Mouse (Mus musculus) cerebellum, adult 11-12 months (tissue): ENCODE measurements around the gene Nudt1.

Experiments
- DNase-seq: peaks from one replicate; pipeline ENCODE4 v3.0.0; 2022

Gene Nudt1

DNA sequence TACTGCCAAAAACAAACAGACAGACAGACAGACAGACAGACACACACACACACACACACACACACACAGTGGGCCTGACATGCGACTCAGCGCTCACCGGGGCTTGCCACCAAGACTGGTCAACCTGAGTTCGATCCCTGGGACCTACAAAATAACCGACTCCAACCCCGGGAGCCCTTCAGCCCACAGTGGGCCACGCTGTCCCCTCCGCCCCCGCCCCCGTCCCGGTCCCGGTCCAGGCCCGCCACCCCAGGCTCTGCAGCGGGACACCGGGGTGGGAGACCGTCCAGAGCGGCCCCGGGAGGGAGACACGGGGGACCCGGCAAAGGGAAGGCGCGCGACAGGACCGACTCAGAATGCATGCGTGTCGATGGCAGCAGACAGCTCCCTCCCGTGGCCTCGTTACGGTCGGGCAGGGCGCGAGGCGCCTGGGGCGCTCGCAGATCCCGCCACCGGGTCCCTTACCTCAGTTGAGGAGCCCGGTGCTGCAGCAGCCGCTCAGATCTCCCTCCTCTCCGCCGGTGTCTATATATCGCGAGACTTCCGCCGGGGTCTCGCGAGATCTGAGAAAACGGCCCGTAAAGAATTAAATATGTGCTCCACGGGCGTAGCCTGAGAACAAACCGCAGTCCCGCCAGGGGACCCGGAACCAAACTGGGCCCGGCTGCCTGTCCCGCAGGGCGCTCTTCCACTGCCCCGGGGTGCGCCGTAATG, at the start of gene Nudt1, which contains the start of gene Mad1l1:
Nudt1 (plus strand) TSS at position 615 of the 714 bp plus-strand sequence.
Mad1l1 (minus strand) TSS at position 511 of the 714 bp plus-strand sequence.
- peak; percentile 91 for DNase-seq

DNA sequence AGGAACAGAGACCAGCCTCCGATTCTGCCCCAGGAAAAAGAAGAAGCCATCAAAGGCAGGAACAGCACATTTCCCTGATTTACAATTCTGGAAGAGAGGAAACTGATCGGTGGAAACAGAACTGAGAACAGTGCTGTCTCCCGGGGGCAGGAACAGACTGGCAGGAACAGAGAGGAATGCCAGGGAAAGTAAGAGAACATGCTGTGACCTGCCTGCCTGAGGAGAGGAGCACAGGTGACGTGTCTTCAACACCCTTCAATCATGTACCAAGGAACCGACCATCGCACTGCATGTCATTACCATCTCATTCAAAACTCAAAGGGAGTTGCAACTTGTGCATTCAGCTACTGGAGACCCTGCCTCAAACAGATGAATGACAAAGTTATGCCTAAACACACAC, 44.7 kb upstream of the Nudt1 start:
- DNase-seq, result no peak

DNA sequence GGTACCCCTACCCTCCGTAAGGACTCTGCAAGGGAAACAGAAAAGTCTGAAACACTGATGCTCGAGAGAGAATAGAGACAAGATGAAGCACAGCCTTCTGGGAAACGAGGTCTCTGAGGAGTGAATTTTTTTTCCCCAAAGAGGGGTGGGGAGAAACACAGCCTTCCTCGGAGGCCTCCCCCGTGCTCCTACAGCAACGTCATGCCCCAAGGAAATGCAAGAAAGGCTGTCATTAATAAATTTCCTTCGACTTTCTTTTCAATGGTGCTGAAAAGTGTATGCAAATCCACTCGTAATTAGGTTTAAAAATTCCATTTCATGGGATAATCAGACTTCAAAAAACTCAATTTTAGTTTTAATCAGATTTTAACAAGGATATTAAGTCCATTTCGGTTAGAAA, 41.3 kb upstream of the Nudt1 start:
- no peak for DNase-seq

DNA sequence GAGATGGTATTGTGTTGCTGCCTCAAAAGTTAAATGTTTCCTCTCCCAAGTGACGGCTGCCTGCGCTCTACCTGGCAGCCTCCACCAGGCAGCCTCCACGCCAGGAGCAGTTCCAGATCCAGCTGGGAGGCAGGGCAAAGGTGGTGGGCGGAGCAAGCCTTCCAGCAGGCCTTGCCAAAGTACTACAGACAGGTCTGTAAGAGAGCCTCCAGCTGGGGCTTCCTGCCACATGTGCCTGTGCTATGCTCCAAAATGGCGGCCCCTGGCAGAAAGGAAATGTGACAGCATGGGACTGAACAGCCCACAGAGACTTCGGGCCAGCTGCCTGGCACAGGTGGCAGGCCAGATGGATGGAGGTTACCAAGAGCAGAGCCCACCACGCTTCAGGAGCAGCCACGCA, 39.1 kb upstream of the Nudt1 start:
- DNase-seq, result peak; percentile 39

DNA sequence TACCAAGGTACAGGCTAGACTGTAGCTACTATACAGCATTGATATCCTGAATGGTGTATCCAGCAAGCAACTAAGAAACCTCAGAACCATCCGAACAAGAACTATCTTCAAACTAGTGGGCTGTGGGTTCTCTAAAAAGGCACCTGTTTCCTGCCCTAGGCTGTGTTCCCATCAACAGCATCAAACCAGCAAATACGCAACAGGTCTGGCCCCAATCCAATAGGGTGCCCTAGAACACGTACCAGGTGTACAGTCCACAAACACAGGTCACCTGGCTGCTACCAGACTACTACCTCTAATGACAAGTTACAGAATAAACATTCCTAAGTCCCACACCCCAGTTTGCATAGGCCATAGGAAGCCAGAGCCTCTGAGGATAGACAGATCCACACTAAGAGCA, 38.6 kb upstream of the Nudt1 start:
- no peak for DNase-seq

DNA sequence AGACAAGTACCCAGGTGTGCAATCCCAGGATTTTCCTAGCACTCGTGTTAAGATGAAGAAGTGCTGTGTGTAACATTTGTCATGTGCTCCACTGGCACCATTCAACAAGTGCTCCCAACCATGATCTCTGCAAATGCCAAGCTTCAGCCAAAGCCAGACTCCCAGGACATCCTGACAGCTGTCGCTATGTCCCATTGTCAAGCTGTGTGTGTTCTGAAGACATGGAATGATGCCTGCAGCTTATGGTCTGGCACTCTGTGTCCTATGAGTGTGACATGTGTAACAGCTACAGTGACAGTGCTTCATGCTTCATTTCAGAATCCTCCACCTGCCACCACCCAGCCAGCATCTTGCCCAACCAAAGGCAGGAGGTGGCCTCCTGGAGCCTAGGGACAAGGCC, 37.4 kb upstream of the Nudt1 start:
- DNase-seq, result no peak

DNA sequence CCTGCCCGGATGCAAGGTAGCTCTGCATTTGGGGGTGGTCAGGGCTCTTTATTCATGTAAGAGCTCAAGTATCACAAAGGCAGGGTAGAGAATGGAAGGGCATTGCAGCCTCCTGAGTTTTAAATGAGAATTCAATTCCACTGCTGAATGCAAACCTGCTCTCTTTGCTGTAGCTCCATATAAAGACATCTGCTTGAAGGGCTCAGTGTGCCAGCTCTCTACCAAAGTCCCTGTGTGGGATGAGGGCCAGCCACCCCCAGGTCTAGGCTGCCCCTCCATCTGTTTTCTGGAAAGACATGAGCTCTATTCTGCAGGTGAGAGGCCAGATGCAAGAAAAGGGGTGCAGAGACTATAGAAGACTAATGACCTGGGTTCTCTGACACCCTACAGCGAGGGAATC, 36.7 kb upstream of the Nudt1 start:
- DNase-seq, result no peak

DNA sequence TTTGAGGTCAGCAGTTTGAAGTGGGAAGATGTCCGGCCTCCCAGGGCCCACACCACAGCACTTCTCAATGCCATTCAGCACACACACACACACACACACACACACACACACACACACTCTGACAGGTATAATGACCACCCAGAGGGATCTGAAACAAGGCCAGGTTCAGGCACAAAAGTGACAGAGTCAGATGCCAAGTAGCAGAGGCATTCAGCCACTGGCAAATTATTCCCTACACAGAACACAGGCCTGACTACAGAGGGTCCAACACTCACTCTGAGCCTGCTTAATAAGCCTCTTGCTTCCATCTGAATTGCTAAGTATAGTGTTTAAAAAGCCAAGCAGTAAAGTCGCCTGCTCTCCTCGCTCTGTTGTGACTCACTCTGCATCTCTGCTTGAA, 33.2 kb upstream of the Nudt1 start:
- DNase-seq, result no peak

DNA sequence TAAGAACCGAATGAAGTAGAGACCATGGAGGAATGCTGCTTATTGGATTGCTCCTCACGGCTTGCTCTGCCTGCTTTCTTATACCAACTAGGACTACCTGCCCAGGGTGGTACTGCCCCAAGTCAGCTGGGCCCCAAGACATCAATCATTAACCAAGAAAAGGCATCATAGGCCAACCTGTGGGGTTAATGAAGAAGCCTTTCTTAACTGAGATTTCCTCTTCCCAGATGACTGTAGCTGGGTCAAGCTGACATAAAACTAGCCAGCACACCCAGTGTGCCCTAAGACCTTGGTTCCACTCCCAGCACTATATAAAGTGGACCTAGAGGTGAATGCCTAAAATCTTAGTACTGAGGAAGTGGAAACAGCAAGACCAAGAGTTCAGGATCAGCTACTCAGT, 32.3 kb upstream of the Nudt1 start:
- DNase-seq, result no peak

DNA sequence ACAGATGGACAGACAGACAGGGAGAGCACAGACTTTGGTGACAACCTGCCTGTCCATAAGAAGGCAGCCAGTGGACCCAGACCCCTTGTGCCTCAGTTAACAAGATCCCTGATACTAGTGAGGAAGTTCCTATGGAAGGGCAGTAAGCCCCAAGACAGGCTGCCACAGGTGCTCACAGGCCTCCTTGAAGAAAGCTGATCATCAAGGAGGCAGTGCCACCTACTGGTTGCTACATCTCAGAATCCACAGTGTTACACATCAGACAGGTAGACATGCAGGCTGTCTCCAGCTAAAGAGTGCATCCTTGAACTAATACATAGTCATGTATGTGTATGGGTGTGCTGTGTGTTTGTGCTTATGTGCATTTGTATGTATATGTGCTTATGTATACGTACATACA, 29.3 kb upstream of the Nudt1 start:
- DNase-seq, result peak; percentile 22

DNA sequence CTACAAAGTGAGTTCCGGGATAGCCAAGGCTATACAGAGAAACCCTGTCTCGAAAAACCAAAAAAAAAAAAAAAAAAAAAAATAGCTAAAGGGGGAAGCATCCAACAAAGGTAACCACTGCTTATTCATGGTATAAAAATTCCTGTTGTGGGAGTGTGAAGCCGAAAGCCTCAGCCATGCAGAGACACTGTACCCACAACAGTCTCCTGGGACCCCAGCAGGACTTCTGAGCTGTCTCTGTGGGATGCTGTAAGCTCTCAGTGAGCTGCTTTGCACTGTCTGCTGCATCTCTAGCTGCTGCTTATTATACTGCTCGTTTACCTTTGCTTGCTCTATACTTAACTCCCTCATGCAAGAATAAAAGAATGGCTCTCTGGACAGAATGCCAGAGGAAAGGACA, 23.2 kb upstream of the Nudt1 start:
- no peak for DNase-seq

DNA sequence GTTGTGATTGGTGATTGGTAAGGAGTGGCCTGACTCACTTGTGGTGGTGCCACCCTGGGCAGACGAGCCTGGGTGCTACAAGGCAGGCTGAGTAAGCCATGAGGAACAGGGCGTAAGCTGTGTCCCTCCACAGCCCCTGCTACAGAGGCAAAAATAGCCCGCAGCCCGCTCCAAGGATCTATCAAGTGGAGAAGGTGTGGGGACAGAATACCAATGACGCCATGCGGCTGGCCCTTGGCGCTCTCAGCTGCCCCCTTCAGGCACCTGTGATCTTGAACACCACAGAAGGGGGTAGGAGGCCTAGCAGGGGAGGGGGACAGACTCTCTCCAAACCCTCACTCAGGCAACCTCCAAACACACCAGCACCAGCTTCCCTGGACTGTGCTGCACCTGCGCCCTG, 15.4 kb upstream of the Nudt1 start:
- DNase-seq, result no peak

DNA sequence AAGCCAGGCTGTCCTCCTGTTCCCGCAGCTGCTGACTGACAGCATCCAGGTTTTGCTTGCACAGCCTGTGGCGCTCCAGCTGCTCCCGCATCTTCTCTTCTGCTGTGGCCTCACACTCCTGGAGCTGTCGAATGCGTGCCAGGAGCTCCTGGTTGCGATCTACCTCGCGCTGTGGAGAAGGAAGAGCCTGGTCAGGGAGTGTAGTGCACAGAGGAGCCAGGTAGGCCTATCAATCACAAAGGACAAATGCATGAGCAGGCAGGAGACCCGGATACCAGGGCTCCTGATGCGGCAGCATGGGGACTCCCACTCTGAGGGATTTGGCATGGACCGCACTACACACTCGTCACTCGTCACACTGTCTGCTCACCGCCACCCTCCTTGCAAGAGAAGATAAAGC, 13.9 kb upstream of the Nudt1 start:
- no peak for DNase-seq

DNA sequence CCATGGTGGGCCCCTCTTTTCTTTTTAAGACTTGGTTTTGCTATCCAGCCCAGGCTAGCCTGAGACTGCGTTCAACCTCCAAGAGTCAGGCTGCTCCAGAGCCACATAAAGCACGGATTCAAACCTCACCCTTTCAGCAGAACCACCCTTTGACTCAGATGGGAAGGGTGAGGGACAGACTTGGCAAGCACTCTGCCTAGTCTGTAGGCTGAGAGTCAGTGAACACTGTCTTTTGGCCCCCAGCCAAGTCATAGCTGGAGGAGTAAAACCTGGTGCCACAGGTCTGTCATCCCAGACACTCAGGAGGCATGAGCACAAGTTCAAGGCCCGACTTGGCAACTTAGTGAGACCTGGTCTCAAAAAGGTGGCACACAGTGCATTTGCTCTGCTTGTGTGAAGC, 4.7 kb upstream of the Nudt1 start:
- DNase-seq, result no peak

DNA sequence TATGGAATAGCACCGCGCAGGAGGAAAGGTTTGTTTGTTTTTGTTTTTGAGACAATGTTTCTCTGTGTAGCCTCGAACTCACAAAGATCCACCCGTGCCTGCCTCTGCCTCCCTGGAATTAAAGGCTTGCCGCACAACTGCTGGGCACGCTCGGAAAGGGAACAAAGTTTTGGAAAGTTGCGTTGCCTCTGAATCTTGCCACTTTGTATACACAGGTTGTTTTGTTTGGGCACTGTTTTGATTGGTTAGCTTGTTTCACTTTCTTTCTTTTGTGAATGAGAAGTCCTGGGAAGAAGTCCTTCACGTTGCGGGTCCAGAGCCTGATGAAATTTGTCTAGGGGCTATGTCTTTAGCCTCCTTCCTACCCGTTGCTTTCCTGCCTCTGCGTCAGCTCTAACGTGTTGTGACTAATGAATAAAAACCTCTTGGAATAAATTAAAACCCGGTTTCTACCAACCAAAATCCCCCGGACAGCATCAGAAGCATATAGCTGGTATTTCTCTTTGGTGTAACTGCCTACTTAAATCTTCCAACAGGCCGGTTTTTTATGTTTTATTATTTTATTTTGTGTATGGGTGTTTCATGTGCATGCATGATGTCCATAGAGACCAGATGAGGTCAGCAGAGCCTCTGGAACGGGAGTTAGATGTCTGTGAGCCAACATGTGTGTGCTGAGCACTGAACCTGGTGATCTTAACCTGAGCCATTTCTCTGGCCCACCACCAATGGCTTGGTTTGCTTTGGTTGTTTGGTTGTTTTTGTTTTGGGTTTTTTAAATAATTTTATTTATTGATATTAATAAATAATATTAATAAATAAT, 510 bp downstream of the Nudt1 start:
- DNase-seq, result no peak

DNA sequence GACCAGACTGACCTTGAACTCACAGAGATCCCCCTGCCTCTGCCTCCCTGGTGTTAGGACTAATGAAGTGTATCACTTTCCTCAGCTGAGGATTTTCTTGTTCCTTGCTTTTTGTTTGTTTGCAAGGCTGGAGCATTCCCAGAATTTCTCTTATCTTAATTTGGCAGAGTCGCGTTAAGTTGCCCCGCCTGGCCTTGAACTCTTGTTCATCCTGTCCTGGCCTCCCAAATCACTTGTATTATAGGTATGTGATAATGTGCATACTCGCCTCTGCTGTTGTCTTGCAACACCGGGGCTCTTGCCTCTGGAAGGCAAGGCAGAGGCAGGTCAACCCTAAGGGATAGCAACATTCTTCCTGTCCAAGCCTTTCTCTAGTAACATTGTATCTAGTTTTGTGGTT, 2.6 kb downstream of the Nudt1 start:
- no peak for DNase-seq

DNA sequence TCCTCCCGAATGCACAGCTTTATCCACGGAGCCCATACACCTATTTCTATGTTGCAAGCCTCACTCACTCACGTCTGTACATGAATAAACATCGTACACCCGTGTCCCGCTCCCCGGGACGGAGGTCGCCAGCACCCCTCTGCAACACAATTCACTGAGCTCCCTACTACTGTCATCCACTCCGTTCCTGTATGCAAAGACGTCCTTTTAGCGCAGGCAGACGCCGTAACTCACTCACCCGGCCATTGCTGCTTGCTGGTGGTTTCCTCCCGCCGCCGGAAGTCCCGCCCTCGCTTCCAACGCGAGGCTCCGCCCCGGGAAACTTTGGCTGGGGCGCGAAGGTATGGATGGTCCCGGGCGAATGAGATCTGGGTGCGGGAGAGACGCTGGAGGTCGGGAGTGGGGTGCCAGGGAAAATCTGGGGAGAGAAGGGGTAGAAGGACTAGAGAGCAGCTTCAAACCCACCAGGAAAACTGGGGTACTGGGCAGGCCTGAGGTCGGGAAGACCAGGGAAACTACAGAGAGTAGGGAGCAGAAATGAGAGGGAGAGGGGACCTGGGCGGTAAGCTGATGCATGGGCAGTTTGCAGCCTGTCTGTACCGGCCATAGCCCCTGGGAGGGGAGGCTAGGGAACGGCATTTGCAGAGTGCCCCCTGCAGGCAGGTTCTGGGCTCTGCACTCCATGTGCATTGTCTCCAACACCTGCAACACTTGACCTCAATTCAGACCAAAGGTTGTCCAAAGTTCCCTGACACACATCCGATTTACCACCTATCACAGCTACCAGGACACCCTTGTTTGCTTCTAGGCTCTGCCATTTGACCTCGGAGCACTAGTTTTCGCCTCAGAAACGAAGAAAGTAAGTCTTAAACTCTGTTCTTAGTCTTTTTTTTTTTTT, 10.4 kb downstream of the Nudt1 start, which contains the start of gene Mrm2:
Mrm2 (minus strand) TSS at position 284 of the 898 bp plus-strand sequence.
- peak; percentile 71 for DNase-seq

DNA sequence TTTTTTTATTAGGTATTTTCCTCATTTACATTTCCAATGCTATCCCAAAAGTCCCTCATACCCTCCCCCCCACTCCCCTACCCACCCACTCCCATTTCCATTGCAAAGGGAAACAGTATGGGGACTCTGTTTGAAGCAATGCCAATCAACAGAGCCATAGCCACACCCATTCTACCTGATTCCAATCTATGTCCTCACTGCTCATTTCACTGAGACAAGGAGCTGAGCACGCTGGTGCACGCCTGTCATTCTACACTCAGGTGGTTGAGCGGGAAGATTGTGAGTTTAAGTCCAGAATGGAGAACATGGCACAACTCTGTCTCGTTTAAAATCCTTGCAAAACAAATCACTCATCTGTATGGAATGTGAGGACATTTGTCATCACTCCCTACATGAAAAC, 11.1 kb downstream of the Nudt1 start:
- DNase-seq, result no peak

DNA sequence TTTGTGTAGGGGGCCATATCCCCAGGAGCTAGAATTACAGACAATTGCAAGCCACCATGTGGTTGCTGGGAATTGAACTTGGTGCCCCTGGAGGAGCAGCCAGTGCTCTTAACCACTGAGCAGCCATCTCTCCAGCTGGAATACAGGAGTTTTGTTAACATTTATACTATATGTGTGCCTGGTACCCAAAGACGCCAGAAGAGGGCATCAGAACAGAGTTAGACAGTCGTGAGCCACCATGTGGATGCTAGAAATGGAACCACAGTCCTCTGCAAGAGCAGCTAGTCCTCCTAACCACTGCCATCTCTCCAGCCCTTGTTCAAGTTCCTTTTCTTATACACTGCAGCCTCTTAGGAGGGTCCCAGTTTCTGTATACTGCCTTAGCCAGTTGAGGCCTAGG, 12.2 kb downstream of the Nudt1 start:
- DNase-seq, result no peak

DNA sequence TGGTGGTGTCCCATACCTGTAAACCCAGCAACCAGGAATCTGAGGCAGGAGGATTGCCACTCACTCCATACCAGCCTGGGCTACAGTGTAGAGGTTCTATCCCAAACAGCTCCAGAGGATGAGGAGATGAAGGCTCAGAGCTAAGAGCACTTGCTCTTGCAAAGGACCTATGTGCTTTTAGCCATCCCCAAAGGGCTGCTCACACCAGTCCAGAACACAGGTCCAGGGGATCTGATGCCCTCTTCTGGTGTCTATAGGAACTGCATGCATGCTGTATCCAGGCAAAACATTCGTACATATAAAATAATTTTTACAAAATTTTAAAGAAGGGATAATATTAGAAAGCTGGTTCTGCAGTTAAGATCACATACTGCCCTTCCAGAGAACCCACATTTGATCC, 15.2 kb downstream of the Nudt1 start:
- DNase-seq, result no peak

DNA sequence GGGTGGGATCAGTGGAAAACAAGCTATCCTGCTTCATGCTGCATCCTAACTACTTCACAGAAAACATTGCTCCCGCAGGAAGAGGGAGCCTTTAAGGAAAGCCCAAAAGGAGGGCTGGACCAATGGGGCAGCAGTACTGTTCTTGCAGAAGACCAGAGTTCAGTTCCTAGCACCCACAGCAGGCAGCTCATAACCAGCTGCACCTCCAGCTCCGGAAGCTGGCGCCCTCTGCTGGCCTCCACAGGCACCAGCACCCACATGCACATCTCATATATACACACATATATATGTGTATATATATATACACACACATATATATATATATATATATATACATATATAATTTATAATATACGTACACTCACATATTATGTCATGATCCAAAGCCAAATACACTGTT, 17.3 kb downstream of the Nudt1 start:
- DNase-seq, result no peak

DNA sequence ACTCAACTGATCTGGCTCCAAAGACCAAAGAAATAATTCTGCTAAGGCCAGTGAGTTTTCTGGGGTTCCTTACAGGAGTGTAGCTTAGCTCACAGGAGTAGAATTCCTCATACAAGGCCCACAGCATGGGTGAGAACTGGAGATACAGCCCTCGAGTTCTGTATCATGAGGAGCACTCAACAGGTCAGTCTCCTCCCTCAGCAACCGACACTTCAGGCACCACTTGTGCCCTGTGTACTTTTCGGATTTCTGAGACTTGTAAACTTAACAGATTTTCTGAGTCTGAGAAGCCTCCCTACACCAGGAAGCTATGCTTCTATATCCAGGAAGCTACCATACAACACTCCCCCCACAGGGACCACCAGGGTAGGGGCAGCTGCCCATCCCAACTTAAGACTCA, 18.4 kb downstream of the Nudt1 start:
- DNase-seq, result no peak

DNA sequence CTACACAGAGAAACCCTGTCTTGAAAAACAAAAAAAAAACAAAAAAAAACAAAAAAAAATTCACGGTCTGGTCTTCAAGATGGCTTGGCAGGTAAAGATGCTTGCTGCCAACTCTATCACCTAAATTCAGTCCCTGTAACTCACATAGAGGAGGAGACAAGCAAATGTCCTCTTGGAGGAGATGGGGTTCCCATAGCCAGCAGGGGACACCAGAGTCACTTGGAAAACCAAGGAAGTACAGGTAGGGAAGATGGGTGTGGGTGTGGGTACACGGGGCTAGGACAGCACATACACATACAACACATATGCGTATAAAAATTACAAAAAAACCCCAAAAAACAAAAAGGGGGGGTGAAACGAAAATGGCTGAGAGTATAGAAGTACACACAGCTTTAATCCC, 21.4 kb downstream of the Nudt1 start:
- no peak for DNase-seq
